ENCODE assay signal across 10 mouse cellular contexts in the genomic region with DNA sequence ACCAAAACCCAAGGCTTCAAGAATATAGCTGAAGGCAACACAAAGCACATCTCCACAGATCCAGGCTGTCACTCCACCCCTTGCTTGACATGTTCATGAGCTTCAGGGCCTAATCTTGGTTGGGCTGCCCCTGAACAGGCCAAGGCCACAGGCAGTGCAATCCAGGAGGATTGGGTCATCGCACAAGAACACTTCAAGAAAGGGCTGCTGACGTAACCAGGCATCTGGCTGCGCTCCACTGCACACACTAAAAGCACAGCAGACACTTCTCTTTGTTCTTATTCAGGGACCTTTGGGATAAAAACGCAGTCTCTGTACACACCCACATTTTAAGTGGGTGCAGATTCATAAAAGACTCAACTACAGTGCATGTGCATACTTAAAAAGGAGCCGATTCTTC. TPM values are rescaled to one million over a fixed set of nuclear protein-coding genes. Genes with fewer than 3 reads are reported as not detected.
DNase-seq lines count a peak whose midpoint lies in the region; ATAC-seq and TF ChIP-seq lines count a peak whose summit lies in the region.
"Had no signal": no experiment of that assay in that cellular context is flagged by ENCODE, and none has a peak within 500 bp of the region (broad histone marks: within the 10 kb centered on the region; RNA-seq: fewer than 3 reads in every experiment).

No protein-coding gene starts in this region.

- 43% methylated on average over 5 of the region's 5 CpGs for WGBS in midbrain, embryonic 10.5 days
- 36% methylated on average over 5 of the region's 5 CpGs for WGBS in midbrain, postnatal 0 days
- WGBS in kidney, embryonic 14.5 days, result 55% methylated on average over 5 of the region's 5 CpGs
- WGBS in intestine, embryonic 15.5 days, result 72% methylated on average over 5 of the region's 5 CpGs
- 32% methylated on average over 5 of the region's 5 CpGs for WGBS in cerebellum, adult 2 months

- TF ChIP-seq POLR2A in brain, embryonic 14.5 days (IDR thresholded peaks at IDR 0.05; ENCODE audit: borderline replicate concordance, extremely low read depth, insufficient read depth, insufficient read length, poor library complexity, severe bottlenecking), result no peak
- no peak for TF ChIP-seq POLR2A in cerebellum, adult 2 months (IDR thresholded peaks at IDR 0.05; ENCODE audit: borderline replicate concordance, insufficient read depth, low read length)

- H3K36me3 ChIP-seq in midbrain, embryonic 10.5 days, result no peaks in the 10 kb centered on the region
- H3K36me3 ChIP-seq in midbrain, postnatal 0 days (ENCODE audit: insufficient read depth, low read length), result no peaks in the 10 kb centered on the region
- no peaks in the 10 kb centered on the region for H3K36me3 ChIP-seq in kidney, embryonic 14.5 days (ENCODE audit: control insufficient read depth, insufficient read depth, low read length)
- H3K36me3 ChIP-seq in intestine, embryonic 15.5 days, result no peaks in the 10 kb centered on the region
- H3K36me3 ChIP-seq: embryonic facial prominence, embryonic 12.5 days; hindbrain, embryonic 13.5 days had no signal

- H3K4me3 ChIP-seq in midbrain, embryonic 10.5 days, result no peak overlapping the region
- H3K4me3 ChIP-seq in midbrain, postnatal 0 days (ENCODE audit: low read depth, low read length), result no peak overlapping the region
- no peak overlapping the region for H3K4me3 ChIP-seq in kidney, embryonic 14.5 days (ENCODE audit: low read length)
- H3K4me3 ChIP-seq in intestine, embryonic 15.5 days (replicated peaks), result no peak overlapping the region
- H3K4me3 ChIP-seq in cerebellum, adult 2 months (replicated peaks; ENCODE audit: insufficient read depth, low read depth, low read length), result no peak overlapping the region
- H3K4me3 ChIP-seq: embryonic facial prominence, embryonic 12.5 days; hindbrain, embryonic 13.5 days had no signal

- peaks cover 28% of the 10 kb centered on the region for H3K4me1 ChIP-seq in midbrain, embryonic 10.5 days
- no peaks in the 10 kb centered on the region for H3K4me1 ChIP-seq in midbrain, postnatal 0 days (ENCODE audit: insufficient read depth, low read length)
- no peaks in the 10 kb centered on the region for H3K4me1 ChIP-seq in kidney, embryonic 14.5 days (ENCODE audit: control insufficient read depth, insufficient read depth, low read length)
- no peaks in the 10 kb centered on the region for H3K4me1 ChIP-seq in intestine, embryonic 15.5 days (replicated peaks)
- no peaks in the 10 kb centered on the region for H3K4me1 ChIP-seq in cerebellum, adult 2 months (ENCODE audit: control insufficient read depth, insufficient read depth, low read length)
- H3K4me1 ChIP-seq: embryonic facial prominence, embryonic 12.5 days had no signal

- TF ChIP-seq CTCF in midbrain, postnatal 0 days (IDR thresholded peaks at IDR 0.05), result no peak
- TF ChIP-seq CTCF in brain, embryonic 14.5 days (IDR thresholded peaks at IDR 0.05; ENCODE audit: borderline replicate concordance, extremely low read depth, insufficient read depth, insufficient read length), result no peak
- TF ChIP-seq CTCF in cerebellum, adult 2 months (IDR thresholded peaks at IDR 0.05; ENCODE audit: borderline replicate concordance, insufficient read depth, low read depth, low read length), result no peak

- no peak overlapping the region for H3K4me2 ChIP-seq in midbrain, postnatal 0 days (ENCODE audit: low read depth, low read length, poor library complexity, severe bottlenecking)
- no peak overlapping the region for H3K4me2 ChIP-seq in kidney, embryonic 14.5 days (replicated peaks; ENCODE audit: low read depth, low read length)
- no peak overlapping the region for H3K4me2 ChIP-seq in intestine, embryonic 15.5 days (replicated peaks)
- H3K4me2 ChIP-seq: embryonic facial prominence, embryonic 12.5 days; hindbrain, embryonic 13.5 days had no signal

- peak; percentile 48 for DNase-seq in midbrain, embryonic 10.5 days (ENCODE audit: low spot score)
- DNase-seq in midbrain, postnatal 0 days (ENCODE audit: low spot score), result no peak
- peak; percentile 90 for DNase-seq in brain, embryonic 14.5 days (ENCODE audit: low read depth)
- DNase-seq in ovary, postnatal 36 days (ENCODE audit: low spot score), result peak; percentile 43
- no peak for DNase-seq in cerebellum, adult 2 months
- DNase-seq in layer of hippocampus, adult 11-12 months (ENCODE audit: low spot score), result no peak

- no peaks in the 10 kb centered on the region for H3K9me3 ChIP-seq in midbrain, embryonic 10.5 days (replicated peaks)
- no peaks in the 10 kb centered on the region for H3K9me3 ChIP-seq in midbrain, postnatal 0 days (ENCODE audit: low read length)
- H3K9me3 ChIP-seq in kidney, embryonic 14.5 days (ENCODE audit: control insufficient read depth, low read length), result no peaks in the 10 kb centered on the region
- H3K9me3 ChIP-seq in intestine, embryonic 15.5 days, result no peaks in the 10 kb centered on the region
- H3K9me3 ChIP-seq: embryonic facial prominence, embryonic 12.5 days; hindbrain, embryonic 13.5 days had no signal

- no peak overlapping the region for H3K9ac ChIP-seq in midbrain, postnatal 0 days (replicated peaks; ENCODE audit: low read length, poor library complexity, severe bottlenecking)
- no peak overlapping the region for H3K9ac ChIP-seq in kidney, embryonic 14.5 days (ENCODE audit: low read depth, low read length)
- no peak overlapping the region for H3K9ac ChIP-seq in intestine, embryonic 15.5 days
- H3K9ac ChIP-seq: embryonic facial prominence, embryonic 12.5 days; hindbrain, embryonic 13.5 days had no signal

- ATAC-seq in midbrain, postnatal 0 days (ENCODE audit: low FRiP score), result no peak
- ATAC-seq in kidney, embryonic 14.5 days (ENCODE audit: low FRiP score, low TSS enrichment), result 0 out of 2 replicates have a peak, but pooled peaks have one; percentile 49
- no peak for ATAC-seq in intestine, embryonic 15.5 days

- H3K27me3 ChIP-seq in midbrain, embryonic 10.5 days (ENCODE audit: low read depth, poor library complexity, severe bottlenecking), result no peaks in the 10 kb centered on the region
- H3K27me3 ChIP-seq in midbrain, postnatal 0 days (ENCODE audit: insufficient read depth, low read length), result no peaks in the 10 kb centered on the region
- H3K27me3 ChIP-seq in kidney, embryonic 14.5 days (ENCODE audit: control insufficient read depth, insufficient read depth, low read length), result no peaks in the 10 kb centered on the region
- no peaks in the 10 kb centered on the region for H3K27me3 ChIP-seq in intestine, embryonic 15.5 days (replicated peaks)
- no peaks in the 10 kb centered on the region; the same call in 1 of the 2 replicates for H3K27me3 ChIP-seq in cerebellum, adult 2 months (ENCODE audit: control insufficient read depth, insufficient read depth, low read length)
- H3K27me3 ChIP-seq: embryonic facial prominence, embryonic 12.5 days; hindbrain, embryonic 13.5 days had no signal

- H3K27ac ChIP-seq in midbrain, embryonic 10.5 days (replicated peaks), result peak overlapping the region; percentile 55
- H3K27ac ChIP-seq in midbrain, postnatal 0 days (ENCODE audit: low read depth, low read length), result no peak overlapping the region
- H3K27ac ChIP-seq in kidney, embryonic 14.5 days (ENCODE audit: low read depth, low read length), result no peak overlapping the region
- no peak overlapping the region for H3K27ac ChIP-seq in intestine, embryonic 15.5 days
- H3K27ac ChIP-seq in cerebellum, adult 2 months (ENCODE audit: insufficient read depth, low read length), result no peak overlapping the region
- H3K27ac ChIP-seq: embryonic facial prominence, embryonic 12.5 days; hindbrain, embryonic 13.5 days had no signal

RNA-seq across cellular contexts. Expression of a gene that starts 26.0 kb away (rescaled TPM):
- polyA plus RNA-seq in midbrain, embryonic 10.5 days (2016; fragmentation: Nextera tagmentation; extraction: Ambion mirVana), result 6.4 and 7.3 TPM in 2 replicates
- total RNA-seq in midbrain, postnatal 0 days (2014; rRNA removed), result 43.8 and 45.9 TPM in 2 replicates
- polyA plus RNA-seq in midbrain, postnatal 0 days (2015; fragmentation: Nextera tagmentation; extraction: Ambion mirVana), result 10.3 and 13.8 TPM in 2 replicates
- 56.0 and 57.7 TPM in 2 replicates for polyA plus RNA-seq in brain, embryonic 14.5 days (2012; rRNA removed)
- polyA plus RNA-seq in kidney, embryonic 14.5 days (2014; fragmentation: Nextera tagmentation; extraction: Ambion mirVana), result 16.8 and 18.5 TPM in 2 replicates
- 15.9 and 18.6 TPM in 2 replicates for polyA plus RNA-seq in intestine, embryonic 15.5 days (2015; fragmentation: Nextera tagmentation; extraction: Ambion mirVana)
- 63.6 and 71.6 TPM in 2 replicates for polyA plus RNA-seq in cerebellum, adult 2 months (2012; rRNA removed)

RNA-seq across cellular contexts. Expression of a gene that starts 58.7 kb away (rescaled TPM):
- polyA plus RNA-seq in midbrain, embryonic 10.5 days (2016; fragmentation: Nextera tagmentation; extraction: Ambion mirVana), result 52.7 and 59.6 TPM in 2 replicates
- total RNA-seq in midbrain, postnatal 0 days (2014; rRNA removed), result 36.1 and 41.7 TPM in 2 replicates
- polyA plus RNA-seq in midbrain, postnatal 0 days (2015; fragmentation: Nextera tagmentation; extraction: Ambion mirVana), result 26.0 and 26.8 TPM in 2 replicates
- polyA plus RNA-seq in brain, embryonic 14.5 days (2012; rRNA removed), result 64.1 and 82.9 TPM in 2 replicates
- polyA plus RNA-seq in kidney, embryonic 14.5 days (2014; fragmentation: Nextera tagmentation; extraction: Ambion mirVana), result 33.4 and 52.7 TPM in 2 replicates
- polyA plus RNA-seq in intestine, embryonic 15.5 days (2015; fragmentation: Nextera tagmentation; extraction: Ambion mirVana), result 37.5 and 38.0 TPM in 2 replicates
- 56.0 and 60.1 TPM in 2 replicates for polyA plus RNA-seq in cerebellum, adult 2 months (2012; rRNA removed)

Comparison
In these comparisons a context has a peak if more than half of its experiments do, and no peak if none do; other contexts are left out.
1. DNase-seq: peak in midbrain, embryonic 10.5 days (single experiment), brain, embryonic 14.5 days (single experiment) and ovary, postnatal 36 days (single experiment); none in midbrain, postnatal 0 days (single experiment), cerebellum, adult 2 months (0 of 2) and layer of hippocampus, adult 11-12 months (single experiment).